Mouse (Mus musculus): Measurements from ENCODE around the gene Gpr155. TPM values are rescaled to one million over a fixed set of nuclear protein-coding genes. Genes with fewer than 3 reads are reported as not detected.

Gpr155 gene
- polyA plus RNA-seq, 1 experiment: 1.1 TPM

GRCm38 (mm10) chr2:73304506-73304905 lies 81.9 kb downstream of the Gpr155 start:
- H3K27ac ChIP-seq (ENCODE audit: control insufficient read depth, insufficient read depth, low read depth, low read length): no peak overlapping the region
- H3K4me3 ChIP-seq (ENCODE audit: control insufficient read depth, low read depth, low read length): no peak overlapping the region
- no peaks in the 10 kb centered on the region for H3K4me1 ChIP-seq (ENCODE audit: control insufficient read depth, insufficient read depth, low read length)
- H3K36me3 ChIP-seq (ENCODE audit: control insufficient read depth, insufficient read depth, low read length): no peaks in the 10 kb centered on the region; the same call in none of the 2 replicates
- TF ChIP-seq POLR2A (IDR thresholded peaks at IDR 0.05; ENCODE audit: control insufficient read depth, low read depth, low read length) (no peak), CTCF (IDR thresholded peaks at IDR 0.05; ENCODE audit: control insufficient read depth, insufficient read depth, insufficient replicate concordance, low read depth, low read length) (no peak)
- H3K27me3 ChIP-seq (ENCODE audit: control insufficient read depth, insufficient read depth, low read length): no peaks in the 10 kb centered on the region

- no peak overlapping the region for H3K4me3 ChIP-seq (ENCODE audit: control insufficient read depth, low read depth, low read length)
- TF ChIP-seq CTCF (IDR thresholded peaks at IDR 0.05; ENCODE audit: control insufficient read depth, insufficient read depth, insufficient replicate concordance, low read depth, low read length) (no peak), POLR2A (IDR thresholded peaks at IDR 0.05; ENCODE audit: control insufficient read depth, low read depth, low read length) (no peak)
- H3K27ac ChIP-seq (ENCODE audit: control insufficient read depth, insufficient read depth, low read depth, low read length): no peak overlapping the region
- no peaks in the 10 kb centered on the region for H3K4me1 ChIP-seq (ENCODE audit: control insufficient read depth, insufficient read depth, low read length)
- no peaks in the 10 kb centered on the region; the same call in none of the 2 replicates for H3K36me3 ChIP-seq (ENCODE audit: control insufficient read depth, insufficient read depth, low read length)
- H3K27me3 ChIP-seq (ENCODE audit: control insufficient read depth, insufficient read depth, low read length): no peaks in the 10 kb centered on the region
Measured at GRCm38 (mm10) chr2:73302722-73303121, 83.7 kb downstream of the Gpr155 start.

- TF ChIP-seq CTCF (IDR thresholded peaks at IDR 0.05; ENCODE audit: control insufficient read depth, insufficient read depth, insufficient replicate concordance, low read depth, low read length): no peak
- TF ChIP-seq POLR2A (IDR thresholded peaks at IDR 0.05; ENCODE audit: control insufficient read depth, low read depth, low read length): no peak
- H3K36me3 ChIP-seq (ENCODE audit: control insufficient read depth, insufficient read depth, low read length): no peaks in the 10 kb centered on the region; the same call in none of the 2 replicates
- H3K4me3 ChIP-seq (ENCODE audit: control insufficient read depth, low read depth, low read length): no peak overlapping the region
- H3K27ac ChIP-seq (ENCODE audit: control insufficient read depth, insufficient read depth, low read depth, low read length): no peak overlapping the region
- H3K27me3 ChIP-seq (ENCODE audit: control insufficient read depth, insufficient read depth, low read length): no peaks in the 10 kb centered on the region
- H3K4me1 ChIP-seq (ENCODE audit: control insufficient read depth, insufficient read depth, low read length): no peaks in the 10 kb centered on the region
Measured at GRCm38 (mm10) chr2:73301979-73302378, 84.4 kb downstream of the Gpr155 start.

GRCm38 (mm10) chr2:73298841-73299240 lies 87.5 kb downstream of the Gpr155 start:
- no peak overlapping the region for H3K27ac ChIP-seq (ENCODE audit: control insufficient read depth, insufficient read depth, low read depth, low read length)
- no peaks in the 10 kb centered on the region; the same call in 1 of the 2 replicates for H3K4me1 ChIP-seq (ENCODE audit: control insufficient read depth, insufficient read depth, low read length)
- H3K36me3 ChIP-seq (ENCODE audit: control insufficient read depth, insufficient read depth, low read length): no peaks in the 10 kb centered on the region; the same call in none of the 2 replicates
- no peak for TF ChIP-seq CTCF (IDR thresholded peaks at IDR 0.05; ENCODE audit: control insufficient read depth, insufficient read depth, insufficient replicate concordance, low read depth, low read length)
- TF ChIP-seq POLR2A (IDR thresholded peaks at IDR 0.05; ENCODE audit: control insufficient read depth, low read depth, low read length): no peak
- no peak overlapping the region for H3K4me3 ChIP-seq (ENCODE audit: control insufficient read depth, low read depth, low read length)
- no peaks in the 10 kb centered on the region for H3K27me3 ChIP-seq (ENCODE audit: control insufficient read depth, insufficient read depth, low read length)

GRCm38 (mm10) chr2:73298154-73298553 lies 88.2 kb downstream of the Gpr155 start:
- H3K4me3 ChIP-seq (ENCODE audit: control insufficient read depth, low read depth, low read length): no peak overlapping the region
- TF ChIP-seq CTCF (IDR thresholded peaks at IDR 0.05; ENCODE audit: control insufficient read depth, insufficient read depth, insufficient replicate concordance, low read depth, low read length): no peak
- no peak for TF ChIP-seq POLR2A (IDR thresholded peaks at IDR 0.05; ENCODE audit: control insufficient read depth, low read depth, low read length)
- H3K27me3 ChIP-seq (ENCODE audit: control insufficient read depth, insufficient read depth, low read length): no peaks in the 10 kb centered on the region
- H3K4me1 ChIP-seq (ENCODE audit: control insufficient read depth, insufficient read depth, low read length): no peaks in the 10 kb centered on the region; the same call in 1 of the 2 replicates
- no peaks in the 10 kb centered on the region; the same call in none of the 2 replicates for H3K36me3 ChIP-seq (ENCODE audit: control insufficient read depth, insufficient read depth, low read length)
- no peak overlapping the region for H3K27ac ChIP-seq (ENCODE audit: control insufficient read depth, insufficient read depth, low read depth, low read length)

- H3K4me1 ChIP-seq (ENCODE audit: control insufficient read depth, insufficient read depth, low read length): no peaks in the 10 kb centered on the region; the same call in 1 of the 2 replicates
Measured at GRCm38 (mm10) chr2:73295023-73295422, 91.3 kb downstream of the Gpr155 start.

More at GRCm38 (mm10) chr2:73295023-73295422, 91.3 kb downstream of the Gpr155 start:
- Histone ChIP-seq H3K36me3 (ENCODE audit: control insufficient read depth, insufficient read depth, low read length) (no peaks in the 10 kb centered on the region; the same call in none of the 2 replicates), H3K4me3 (ENCODE audit: control insufficient read depth, low read depth, low read length) (no peak overlapping the region), H3K27ac (ENCODE audit: control insufficient read depth, insufficient read depth, low read depth, low read length) (no peak overlapping the region), H3K27me3 (ENCODE audit: control insufficient read depth, insufficient read depth, low read length) (no peaks in the 10 kb centered on the region)
- TF ChIP-seq CTCF (IDR thresholded peaks at IDR 0.05; ENCODE audit: control insufficient read depth, insufficient read depth, insufficient replicate concordance, low read depth, low read length) (no peak), POLR2A (IDR thresholded peaks at IDR 0.05; ENCODE audit: control insufficient read depth, low read depth, low read length) (no peak)

Other genes with a start within 250 kb of the Gpr155 start
- gene Ola1, start 167.6 kb downstream of the Gpr155 start, polyA plus RNA-seq (2012; rRNA removed): 6.5 and 8.1 TPM in 2 replicates
- gene Sp9, start 114.6 kb downstream of the Gpr155 start, polyA plus RNA-seq (2012; rRNA removed): 0.02 and 0.10 TPM in 2 replicates
- 2.2 and 3.0 TPM in 2 replicates for gene Scrn3, start 74.0 kb downstream of the Gpr155 start, polyA plus RNA-seq (2012; rRNA removed)
- 19.8 and 21.7 TPM in 2 replicates for gene Cir1, start 73.9 kb downstream of the Gpr155 start, polyA plus RNA-seq (2012; rRNA removed)
- 0.40 and 0.51 TPM in 2 replicates for gene Wipf1, start 143.2 kb upstream of the Gpr155 start, polyA plus RNA-seq (2012; rRNA removed)
- gene Chrna1, start 193.8 kb upstream of the Gpr155 start, polyA plus RNA-seq (2012; rRNA removed): 0.12 and 0.13 TPM in 2 replicates

All from testis, adult 2 months (tissue).